Mouse (Mus musculus) megakaryocyte, embryonic 14.5 days (primary cell): ENCODE measurements around the gene Ldhc.

Experiments used
- FLI1 ChIP-seq: IDR thresholded peaks from 2 replicates; pipeline ENCODE4 v1.6.1; 2012; ENCODE audit warnings: low read length, inconsistent platforms, mixed read lengths
- GATA1 ChIP-seq: IDR thresholded peaks from 3 replicates; pipeline ENCODE4 v1.6.1; 2012; ENCODE audit warnings: mixed read lengths, low read length, inconsistent platforms, borderline replicate concordance

- TF ChIP-seq GATA1, result no peak
- no peak for TF ChIP-seq FLI1
Observed at GRCm38 (mm10) chr7:46845978-46846485, 15.0 kb upstream of the Ldhc start.
